Mouse (Mus musculus) hindlimb bud, embryonic 11.5 days (tissue): ENCODE measurements around the gene Sertad4.

Experiments
- DNase-seq: peaks from one replicate; pipeline ENCODE4 v3.0.0-alpha.2; 2012; ENCODE audit warnings: low read depth, low spot score; ENCODE audit errors: extremely low spot score

The Sertad4 gene

DNA sequence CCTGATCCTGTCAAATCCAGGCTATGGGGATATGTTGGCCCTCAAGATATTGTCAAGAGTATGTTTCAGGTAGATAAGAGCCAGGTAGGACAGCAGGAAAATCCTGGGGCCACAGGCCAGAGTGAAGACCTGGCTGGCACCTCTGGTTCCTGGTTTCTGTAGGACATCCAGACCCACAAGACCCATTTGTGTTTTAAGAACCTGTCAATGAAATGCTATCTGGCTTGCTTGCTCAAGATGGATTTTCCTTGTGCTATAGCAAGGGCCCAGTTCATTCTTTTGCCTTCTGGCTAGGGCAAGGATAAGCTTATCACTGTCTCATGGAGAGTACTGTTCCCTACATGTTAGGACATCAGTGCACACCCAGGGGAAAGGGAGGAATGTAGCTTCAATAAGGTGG is 3.5 kb downstream of the Sertad4 start:
- DNase-seq: no peak

DNA sequence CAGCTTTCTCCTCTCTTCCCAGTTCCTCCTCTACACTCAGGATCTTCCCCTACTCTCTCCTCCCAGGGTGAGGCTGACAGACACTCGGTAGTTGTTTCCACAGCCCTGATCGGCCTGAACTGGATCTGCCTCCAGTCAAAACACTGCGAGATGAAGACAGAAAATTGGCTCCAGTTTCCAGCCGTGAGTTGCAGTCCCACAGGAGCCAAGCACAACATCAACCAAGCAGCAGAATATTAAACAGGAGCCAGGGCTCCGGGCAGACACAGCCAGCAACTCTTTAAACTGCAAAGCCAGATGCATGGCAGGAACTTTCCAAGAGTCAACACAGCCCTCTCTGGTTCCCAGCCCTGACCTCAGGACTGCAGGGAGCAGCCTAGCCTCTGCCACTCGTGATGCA is 3.9 kb downstream of the Sertad4 start:
- no peak for DNase-seq

DNA sequence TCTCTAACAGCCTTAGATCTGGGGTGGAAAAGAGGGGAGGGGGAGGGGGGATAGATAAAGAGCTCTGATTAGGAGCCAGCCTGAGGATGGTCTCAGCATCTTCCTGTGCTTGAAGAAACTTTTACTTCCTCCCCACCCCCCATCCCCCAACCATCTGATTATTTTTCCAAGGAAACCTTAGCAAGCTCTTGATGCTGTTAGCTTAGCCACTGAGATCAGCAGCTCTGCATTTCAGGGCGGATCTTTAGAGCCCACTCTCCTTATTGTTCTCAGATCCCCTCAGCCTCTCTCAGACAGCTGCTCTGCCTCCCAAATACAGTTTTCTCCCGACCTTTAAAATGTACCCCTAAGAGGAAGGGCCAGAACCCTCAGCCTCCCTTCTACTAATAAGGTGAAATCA is 4.4 kb downstream of the Sertad4 start:
- no peak for DNase-seq

DNA sequence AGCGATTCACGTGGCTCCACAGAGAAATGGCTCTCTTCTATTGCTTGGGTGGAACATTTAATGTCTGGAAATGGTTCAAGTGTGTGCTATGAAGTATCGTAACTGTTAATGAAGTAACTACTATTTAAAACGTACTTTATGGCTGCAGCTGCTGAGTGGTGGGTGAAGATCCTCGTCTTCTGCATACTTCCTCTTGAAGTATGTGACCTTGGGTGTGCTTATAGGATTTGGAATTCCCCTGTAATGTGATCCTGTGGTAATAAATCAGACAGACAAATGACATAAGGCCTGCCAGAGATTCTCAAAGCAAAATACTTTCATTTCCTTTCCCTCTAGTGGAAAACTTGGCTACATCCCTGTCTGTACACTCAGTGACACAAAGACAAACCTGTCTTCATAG is 5.9 kb downstream of the Sertad4 start:
- no peak for DNase-seq

DNA sequence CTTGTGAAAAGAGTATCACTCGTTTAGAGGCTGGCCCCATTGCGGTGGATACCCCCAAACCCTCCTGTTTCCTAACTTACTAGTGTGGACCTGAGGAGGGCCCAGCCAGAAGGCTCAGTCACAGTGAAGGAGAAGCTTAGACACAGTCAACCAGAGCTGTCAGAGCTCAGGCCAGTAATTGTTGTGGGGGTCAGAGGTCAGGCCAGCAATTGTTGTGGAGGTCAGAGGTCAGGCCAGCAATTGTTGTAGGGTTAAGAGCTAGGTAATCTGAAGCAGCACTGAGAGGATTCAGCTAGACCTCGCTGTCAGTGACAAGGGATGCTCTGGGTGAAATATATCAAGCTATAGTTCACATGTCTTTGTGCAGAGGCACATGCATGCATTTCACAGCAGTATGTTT is 8.3 kb downstream of the Sertad4 start:
- DNase-seq: no peak

DNA sequence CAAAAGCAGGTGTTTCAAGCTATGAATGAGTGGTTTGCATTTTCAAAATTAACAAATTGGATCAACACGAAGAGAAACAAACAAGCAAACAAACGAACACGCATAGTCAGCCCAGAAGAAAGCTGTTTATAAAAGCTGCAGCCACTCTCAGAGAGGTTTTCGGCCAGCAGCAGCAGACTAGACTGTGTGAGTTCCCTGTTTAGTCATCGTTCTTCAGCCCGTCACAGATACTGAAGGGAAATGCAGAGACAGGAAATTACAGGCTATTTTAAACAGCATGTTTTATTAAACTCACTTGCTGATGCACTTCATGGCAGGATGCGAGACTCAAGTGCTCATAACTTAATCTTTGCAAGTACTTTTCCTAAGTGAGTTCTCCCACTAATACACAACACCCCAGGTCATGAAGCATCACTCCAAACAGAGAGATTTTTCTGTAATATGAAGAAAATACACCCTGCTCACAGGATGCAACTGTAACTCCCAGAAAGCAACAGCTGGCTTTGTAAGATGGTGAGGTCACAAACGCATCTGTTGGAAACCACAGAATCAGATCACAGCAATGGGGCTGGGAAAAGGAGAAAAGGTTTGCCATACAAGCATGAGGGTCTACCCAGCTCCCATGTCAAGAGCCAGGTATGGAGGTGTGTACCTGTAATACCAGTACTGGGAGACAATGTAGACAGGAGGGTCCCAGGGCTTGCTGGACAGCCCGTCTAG is 14.3 kb downstream of the Sertad4 start:
- no peak for DNase-seq

DNA sequence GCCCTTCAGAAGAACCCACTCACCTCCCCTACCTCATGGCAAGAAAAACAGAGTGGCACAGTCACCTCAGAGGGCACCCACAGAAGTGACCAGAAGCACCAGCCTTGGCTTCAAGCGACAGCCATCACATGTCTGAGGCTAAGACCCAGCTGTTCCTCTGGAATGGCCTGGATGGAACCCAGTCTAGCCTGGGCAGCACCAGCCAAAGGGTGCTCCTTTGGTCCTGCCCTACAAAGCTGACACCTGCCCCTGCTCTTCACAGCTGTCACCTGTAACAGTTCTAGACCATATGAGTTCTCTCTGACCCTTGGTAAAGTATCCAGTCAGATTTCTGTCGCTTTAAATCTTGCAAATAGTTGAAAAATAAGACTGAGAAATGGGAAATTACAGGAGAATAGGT is 14.9 kb downstream of the Sertad4 start:
- DNase-seq: no peak

DNA sequence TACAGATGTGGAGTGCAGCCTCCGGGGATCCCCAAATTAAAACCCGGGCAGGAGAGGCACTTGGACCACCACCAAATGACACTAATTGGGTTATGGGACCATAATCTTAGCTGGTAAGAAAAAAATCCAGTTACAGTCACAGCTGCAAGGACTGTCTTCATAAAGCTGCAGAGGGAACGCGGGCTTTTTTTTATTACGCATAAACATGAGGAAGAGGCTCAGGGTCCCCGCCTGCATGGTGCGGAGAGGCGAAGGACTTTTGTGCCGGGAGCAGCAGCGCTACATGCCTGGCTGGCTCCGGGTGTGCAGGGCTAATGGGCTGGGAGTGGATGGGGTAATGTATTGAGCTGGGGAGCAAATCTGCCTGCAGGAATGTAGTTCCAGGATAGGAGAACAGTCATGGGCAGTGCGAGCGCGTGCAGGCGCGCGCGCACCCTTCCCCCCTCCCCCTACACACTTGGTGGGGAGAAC is 20.3 kb downstream of the Sertad4 start:
- DNase-seq: no peak

DNA sequence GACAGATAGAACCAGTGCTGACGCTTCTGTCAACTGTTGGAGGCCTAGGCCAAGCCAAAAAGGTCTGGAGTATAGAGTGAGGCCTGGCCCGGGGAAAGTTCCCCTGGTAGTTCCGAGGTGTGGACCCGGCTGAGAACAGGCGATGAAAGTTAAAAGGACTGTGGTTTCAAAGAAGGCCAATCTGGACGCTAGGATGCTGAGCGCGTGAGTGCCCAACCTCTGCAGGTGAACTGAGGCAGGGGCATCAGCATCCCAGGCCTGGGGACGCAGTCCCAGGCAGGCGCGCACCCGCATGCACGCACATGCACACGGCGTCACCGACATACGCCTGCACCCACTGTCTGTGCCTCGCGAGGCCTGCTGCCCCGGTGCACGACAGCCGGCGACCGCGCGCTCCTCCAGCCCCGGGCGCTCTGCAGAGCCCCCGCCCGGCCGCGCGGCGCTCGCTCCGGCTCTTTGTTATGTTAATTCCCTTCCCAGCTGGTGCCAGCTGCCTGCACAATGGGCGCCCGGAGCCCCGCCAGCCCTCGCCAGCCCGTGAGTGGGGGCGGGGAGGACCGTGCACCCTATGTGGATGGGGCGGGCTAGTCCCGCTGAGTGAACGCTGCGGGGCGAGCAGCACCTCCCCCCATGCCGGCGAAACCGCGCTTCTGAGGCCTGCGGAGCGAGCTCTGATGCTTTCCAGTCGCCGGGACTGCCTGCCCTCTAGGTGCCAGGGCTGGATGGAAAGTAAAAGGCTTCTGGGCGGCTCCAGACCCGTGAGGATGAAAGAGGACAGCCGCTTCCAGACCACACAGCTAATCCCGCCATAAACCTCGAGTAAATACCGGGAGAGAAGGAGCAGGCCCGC is 21.0 kb downstream of the Sertad4 start:
- no peak for DNase-seq

DNA sequence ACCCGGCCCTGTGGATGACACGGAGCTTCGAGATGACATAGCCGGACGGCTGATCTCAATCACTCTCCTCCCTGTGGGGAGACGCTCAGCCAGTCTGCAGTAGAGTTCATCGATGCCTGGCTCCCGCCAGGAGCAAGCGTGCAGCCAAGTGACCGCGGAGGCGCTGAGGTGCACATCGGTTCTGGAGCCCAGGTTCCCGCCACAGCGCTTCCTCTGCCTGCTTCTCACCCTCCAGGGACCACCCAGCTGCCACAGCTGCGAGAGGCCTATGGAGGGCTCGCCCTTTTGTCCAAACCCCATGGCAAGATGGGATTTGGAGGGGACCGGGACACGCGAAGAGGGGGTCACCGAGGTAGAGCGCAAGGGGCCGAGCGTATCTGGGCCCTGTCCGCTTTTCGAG is 22.0 kb downstream of the Sertad4 start:
- no peak for DNase-seq

DNA sequence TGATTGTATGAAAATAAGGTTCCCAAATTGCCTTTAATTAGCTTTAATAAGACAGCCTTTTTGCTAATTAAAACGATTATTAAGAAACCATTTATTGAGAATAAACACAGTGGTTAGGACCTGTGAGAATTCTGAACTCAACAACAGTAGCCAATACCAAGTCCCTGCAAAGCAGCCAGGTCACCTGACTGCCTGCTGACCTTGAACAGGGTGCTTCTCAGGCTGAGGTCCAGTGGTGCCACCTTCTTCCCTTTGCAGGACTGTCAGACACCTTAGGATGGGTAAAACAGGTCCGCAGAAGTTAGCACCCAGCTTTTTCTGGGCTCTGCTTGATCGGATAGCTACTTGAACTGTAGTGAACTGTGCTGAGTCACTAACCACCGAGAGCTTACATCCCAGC is 22.5 kb downstream of the Sertad4 start:
- no peak for DNase-seq

DNA sequence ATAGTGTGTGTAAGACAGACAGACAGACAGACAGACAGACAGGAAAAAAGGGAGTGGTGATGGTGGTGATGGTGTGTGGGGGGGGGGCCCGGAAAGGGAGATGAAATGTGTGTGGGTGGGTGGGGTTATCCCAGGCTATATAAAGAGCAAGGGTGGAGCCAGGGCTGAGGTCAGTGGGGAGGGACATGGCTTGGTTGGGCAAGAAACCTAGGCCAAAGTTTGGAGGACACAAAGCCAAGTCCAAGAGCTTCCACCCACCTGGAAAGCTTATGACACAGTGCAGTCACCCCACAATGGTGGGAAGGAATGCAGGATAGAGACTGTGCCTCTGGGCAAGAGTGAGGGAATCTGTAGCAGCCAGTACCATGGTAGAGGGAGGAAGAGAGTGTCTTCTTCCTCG is 23.2 kb downstream of the Sertad4 start:
- DNase-seq: no peak

DNA sequence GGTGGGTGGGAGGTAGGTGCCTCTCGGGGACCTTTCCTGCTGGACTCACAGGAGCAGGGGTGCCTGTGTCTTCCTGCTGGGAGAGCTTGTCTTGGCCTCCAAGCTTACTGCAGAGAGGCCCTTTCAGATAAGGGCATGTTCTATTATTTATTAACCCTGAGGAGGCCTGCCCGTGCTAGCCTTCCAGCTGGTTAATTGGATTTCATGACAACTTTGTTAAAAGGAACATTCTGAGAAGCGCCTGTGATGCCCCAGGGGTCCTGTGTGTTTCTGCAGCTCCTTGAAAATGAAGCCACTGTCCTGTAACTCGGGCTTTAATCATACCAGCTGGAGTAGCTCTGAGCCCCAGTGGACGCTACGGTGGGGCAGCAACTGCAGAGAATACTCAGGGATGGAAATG is 25.1 kb downstream of the Sertad4 start:
- DNase-seq: no peak

DNA sequence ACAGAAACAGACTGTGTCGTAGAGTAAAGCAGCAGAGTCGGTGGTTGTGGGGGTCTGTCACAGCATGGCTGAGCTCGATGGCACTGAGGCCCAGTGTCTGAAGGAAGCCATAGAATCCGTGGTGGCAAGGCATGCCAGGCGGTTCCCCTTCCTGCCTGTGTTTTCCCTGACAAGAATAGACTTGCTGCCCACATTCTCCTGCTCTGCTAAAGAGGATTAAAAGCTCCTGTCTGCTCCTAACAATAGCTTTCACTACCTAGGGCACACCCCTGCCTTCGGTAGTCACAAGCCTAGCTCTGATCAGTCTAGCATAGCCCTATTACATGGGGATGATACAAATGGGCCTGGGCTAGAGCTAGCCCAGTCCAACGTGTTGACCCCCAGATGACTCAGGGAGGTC is 26.6 kb downstream of the Sertad4 start:
- DNase-seq: no peak

DNA sequence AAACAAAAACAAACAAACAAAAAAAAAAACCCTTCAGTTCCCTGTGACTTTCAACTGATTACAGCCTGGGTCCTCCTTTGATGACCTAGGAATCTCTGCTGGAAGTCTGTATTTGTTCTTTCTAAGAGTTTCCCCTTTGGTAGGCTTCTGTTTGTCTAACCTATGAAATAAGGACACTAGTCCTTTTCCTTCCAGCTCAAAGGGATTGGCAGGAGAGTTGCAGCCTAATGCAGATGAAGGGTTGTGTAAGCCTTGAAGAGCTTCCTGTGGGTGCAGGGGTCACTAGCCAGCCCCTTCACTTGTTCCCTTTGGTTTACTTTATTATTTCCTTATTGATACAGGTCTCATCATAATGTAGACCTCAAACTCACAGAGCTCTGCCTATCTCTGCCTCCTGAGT is 27.6 kb downstream of the Sertad4 start:
- no peak for DNase-seq

DNA sequence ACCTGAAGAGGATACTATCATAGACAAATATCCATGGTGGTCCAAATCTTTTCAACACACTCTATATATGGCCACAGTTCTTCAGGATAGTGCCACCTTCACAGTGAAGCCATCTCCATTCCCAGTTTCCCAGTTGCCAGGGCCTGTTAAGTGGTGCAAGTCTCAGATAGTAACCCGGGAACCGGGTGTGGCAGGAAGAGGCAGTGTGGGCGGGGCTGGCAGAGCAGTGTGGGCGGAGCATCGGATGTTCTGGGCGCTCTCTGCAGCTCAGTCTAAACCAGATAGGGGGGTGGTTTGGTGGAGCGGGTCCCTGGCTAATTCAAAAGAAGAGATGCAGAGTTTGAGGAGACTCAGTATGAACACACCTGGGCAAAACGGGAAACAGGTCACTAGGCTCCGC is 29.8 kb downstream of the Sertad4 start:
- DNase-seq: no peak

DNA sequence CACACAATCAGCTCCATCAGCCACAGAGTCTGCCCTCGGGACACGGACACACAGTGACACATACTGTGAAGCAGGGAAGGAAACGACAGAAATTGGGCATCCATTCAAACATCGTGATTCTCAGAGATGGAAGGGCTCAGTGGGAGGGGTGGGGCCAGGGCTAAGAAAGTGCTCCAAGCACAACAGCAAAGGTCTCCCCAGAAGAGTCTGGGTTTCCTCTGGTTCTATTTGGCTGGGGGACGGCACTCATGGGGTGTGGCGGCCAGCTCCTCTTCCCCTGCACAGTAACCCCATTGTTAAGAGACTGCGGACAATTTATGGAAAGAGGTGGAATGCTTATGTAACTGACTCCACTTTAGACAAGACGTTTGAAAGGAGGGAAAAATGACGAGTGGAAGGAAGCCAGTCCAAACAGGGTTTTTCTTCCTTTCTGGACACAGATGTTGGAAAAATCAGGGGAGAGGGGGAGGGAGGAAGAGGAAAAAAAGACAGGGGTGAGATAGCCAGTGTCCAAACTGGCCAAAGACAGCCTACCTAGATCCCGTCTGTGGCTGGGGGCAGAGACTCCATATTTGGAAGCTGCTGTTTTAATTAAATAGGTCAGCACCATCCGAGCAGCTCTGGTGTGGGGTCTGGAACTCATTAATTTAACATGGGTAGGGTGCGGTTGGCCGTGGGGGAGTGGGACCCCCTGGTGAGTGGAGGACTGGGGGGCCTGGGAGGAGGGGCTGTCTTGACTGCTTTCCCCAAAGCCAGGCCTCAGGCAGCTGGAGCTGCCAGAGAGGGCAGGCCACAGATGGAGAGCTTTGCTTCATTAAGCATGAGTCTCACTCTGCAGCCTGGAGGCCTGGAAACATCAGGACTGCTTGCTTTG is 32.7 kb downstream of the Sertad4 start:
- no peak for DNase-seq

DNA sequence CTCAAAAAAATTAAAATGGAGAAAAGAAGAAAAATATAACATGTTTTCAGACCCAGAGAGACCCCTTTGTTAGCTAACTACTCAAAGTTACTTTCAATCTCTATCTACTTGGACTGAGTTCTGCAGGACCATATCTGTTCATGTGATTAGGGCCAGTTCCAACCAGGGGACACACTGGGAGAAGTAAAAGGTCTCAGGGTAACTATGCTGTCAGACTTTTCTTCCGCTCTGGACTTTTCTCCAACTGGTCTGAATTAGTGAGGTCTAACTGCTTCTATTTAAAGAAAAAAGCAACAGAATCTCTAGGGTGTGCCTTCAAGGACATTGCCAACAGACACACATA is 33.3 kb downstream of the Sertad4 start:
- DNase-seq: no peak

DNA sequence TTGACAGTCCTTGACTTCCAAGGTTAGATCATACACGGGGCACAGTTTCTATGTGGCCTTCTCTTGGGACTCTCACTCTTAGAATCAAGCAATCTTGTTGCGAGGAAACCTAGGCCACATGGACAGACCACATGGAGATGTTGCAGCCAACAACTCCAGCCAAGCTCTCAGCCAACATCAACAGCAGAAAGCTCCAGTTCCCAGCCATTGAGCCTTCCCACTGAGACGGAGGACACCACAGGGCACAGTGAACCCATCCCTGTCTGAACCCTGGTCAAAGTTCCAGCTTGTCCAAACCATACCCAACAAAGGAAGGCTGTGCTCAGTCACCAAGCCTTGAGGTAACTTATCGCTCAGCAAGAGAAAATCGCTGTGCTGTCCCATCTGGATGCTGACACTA is 37.2 kb downstream of the Sertad4 start:
- DNase-seq: no peak

DNA sequence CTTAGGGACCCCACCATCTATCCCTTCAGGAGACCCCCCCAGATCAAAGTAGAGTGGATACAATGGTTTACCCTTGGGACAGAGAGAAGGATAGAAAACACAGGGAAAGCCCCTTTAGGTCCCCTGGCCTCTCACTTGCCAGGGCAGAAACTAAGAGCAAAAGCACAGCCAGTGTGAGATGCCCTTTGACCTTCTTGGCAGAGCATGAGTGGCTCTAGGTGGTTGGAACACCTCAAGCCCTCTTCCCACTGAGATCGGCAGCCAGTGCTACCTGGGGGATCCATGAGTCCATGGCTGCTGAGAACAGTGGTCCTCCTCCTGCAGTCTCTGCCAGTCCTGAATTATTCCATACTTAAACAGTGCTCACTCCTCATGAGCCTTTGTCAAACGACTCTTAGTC is 39.8 kb downstream of the Sertad4 start:
- DNase-seq: no peak

DNA sequence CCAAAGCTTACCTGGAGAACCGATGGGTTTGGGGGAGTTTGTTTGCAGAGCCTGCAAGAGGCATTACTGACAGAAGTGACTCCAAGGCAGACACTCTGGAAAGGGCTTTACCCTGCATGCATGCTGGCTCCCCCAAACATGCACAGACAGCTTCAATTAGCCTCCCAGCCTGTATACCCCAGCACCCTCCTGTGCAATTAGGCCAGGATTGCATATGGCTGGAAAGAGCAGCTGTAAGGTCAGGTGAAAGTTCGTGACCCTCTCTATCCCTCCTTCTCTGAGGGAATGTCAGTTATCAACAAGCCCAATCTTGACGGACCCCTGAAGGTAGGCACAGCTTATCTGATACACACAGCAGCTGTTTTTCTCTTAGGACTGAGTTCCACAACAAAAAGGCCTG is 40.9 kb downstream of the Sertad4 start:
- no peak for DNase-seq

DNA sequence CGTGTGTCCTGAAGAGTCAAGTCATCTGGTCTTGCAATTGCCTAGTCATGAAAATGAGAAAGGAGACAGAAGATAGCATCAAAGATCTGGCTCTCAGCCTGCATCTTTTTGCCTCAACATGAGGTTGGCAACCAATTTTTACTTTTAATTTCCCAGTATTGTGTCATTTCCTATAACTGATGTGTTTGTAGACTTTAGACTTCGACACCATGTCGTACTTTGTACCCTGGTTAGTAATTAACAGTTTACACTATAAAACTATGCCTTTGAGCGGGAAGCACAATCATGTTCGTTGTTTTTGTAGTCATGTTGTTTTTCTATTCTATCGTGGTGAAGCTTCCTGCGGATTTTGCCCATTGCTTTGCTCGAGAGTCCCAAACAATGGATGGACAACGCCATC is 42.8 kb downstream of the Sertad4 start:
- no peak for DNase-seq
